Mouse (Mus musculus) megakaryocyte, adult 5-6 weeks (primary cell): ENCODE data around the gene Hs6st3. TPM values are rescaled to one million over a fixed set of nuclear protein-coding genes. Genes with fewer than 3 reads are reported as not detected.

Experiments
- ATAC-seq: 2 replicates; pipeline ENCODE4 v1.8.0; 2016; ENCODE audit warnings: mild to moderate bottlenecking, inconsistent platforms; ENCODE audit not compliant: poor library complexity, severe bottlenecking
- total RNA-seq, 2 experiments: library from RNA; stranded (forward) in 1 of 2; stranded (reverse) in 1 of 2; fragments of 153-499, 151-499 nt in 1 of 2; fragments of 221-1000, 200-1000 nt in 1 of 2; gene quantifications; 2 replicates each; pipeline versions ENCODE4 v1.2.3 to v1.2.4; 2015 to 2017

The Hs6st3 gene
- total RNA-seq, 2 experiments from 2014 or later = not detected

DNA sequence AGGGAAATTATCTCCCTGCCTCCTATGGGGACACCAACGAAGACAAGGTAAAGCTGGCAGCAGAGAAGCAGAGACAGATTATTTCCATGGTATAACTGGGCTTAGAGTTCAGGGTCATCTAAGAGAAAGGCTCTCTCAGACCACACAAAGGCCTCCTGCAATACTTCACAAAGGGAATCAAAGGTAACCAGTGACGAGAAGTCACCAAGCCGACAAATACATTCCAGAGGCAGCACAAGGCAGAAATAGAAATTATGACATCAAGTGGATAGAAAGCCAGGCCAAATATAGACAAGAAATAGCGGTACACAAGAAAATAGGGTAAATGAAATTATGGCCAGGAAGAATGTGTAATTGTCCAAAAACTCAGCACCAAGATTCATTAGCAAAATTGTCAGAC, 633.9 kb downstream of the Hs6st3 start:
- no peak for ATAC-seq

DNA sequence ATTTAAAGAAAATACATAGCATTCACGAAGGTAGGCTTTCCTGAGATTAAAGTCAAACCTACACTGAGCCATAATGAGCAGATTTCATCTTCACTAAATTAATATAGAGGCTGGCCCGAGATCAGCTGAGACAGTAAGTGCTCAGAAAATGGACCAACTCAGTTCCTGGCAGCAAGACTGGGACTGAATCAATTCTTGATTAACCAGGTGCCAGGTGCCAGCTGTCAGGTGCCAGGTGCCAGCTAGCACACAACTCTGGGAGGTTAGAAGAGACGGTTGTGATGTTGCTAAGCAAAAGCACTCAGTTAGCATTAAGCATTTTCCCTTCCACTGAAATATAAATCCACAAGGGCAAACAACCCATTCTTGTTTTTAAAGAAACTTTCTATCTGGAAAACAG, 638.1 kb downstream of the Hs6st3 start:
- no peak for ATAC-seq

DNA sequence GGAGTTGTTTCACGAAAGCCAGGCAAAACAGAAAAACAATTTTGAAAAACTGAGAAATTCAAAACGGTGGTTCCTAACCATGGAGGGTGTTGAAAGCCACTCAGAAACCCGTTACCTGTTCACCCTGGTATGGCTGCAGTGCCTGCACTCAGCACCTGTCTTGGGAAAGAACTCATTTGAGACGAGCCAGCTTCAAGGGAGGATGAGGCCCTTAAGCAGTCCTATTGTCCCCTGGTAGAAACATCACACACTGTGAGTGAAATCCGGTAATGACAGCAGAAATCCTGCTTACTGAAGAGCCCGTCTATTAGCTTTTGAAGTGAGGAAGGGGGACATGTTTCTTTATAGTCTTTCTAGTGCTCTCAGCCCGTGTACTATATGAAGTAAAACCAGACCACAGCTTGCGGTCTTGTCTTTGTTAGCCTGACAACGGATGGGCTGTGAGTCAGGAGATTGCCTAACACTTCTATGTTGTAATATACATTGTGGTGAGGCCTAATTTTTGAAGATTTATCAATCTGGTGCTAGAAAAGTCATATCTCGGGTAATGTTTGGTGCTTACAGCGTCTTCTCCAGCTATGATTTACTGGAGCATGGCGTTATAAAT, 641.9 kb downstream of the Hs6st3 start:
- ATAC-seq = peak; percentile 97

DNA sequence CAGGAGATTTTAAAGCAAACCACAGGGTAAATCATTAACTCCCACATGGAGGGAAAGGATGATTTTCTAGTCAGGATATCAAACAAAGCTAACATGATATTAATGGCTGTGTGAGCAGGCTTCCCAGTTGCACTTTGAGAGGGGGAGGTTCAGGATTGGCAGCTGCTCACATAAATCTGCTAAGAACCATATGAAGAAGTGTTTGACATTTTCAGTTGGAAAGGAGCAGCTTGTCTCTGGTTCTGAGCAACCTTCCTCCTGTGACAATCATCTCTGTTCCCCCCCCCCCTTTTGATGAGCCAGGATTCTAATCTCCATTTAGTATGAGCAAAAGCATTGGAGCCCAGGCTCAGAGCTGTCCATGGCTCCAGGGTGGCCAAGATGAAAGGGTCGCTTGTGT, 643.0 kb downstream of the Hs6st3 start:
- ATAC-seq = no peak

DNA sequence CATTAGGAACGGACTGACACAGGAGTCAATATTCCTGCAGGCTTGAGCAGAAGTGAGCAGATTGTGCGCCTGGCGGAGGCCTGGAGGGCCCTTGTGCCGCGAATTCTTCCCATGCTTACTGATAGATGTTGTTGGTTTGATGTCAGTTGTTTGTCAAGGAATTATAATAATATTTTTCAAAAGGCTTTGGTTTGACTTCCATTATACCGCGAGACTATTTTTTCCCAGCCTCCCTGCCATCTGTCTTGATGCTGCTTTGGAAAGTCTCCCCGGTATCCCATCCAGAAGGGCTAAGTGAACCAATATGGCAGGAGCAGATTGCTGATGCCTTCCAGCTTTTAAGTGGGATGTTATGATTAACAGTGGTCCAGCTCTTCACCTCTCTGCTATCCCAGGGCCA, 651.3 kb downstream of the Hs6st3 start:
- ATAC-seq = no peak

DNA sequence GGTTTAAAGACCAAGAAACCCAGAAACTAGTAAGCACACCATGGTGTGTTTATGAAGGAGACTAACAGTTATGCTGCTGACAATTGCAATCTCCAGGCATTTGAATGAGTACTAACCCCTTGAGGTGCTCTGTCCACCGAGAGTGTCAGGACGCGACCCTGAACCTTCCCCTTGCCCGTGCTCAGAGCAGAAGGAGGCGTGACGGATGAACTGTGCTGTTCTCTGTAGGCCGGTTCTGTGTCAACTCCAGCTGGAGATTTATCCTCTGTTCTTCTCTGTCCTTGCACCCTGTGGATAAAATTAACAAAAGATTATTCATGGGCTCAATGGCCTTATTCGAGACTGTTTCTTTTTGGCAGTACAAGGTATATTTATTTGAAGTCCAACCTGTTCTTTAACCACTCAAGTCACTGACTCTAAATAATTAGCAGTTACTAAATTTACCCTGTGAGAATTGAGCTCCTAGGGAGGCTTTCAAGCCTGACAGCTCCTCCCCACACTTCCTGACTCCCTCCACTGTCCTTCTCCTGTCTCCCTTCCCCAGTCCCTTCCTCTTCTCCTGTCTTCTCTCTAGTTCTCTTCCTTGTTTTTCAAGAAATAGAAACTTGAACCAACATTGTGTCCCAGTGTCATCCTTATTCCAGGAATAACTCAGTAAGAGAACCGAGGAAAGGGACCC, 659.2 kb downstream of the Hs6st3 start:
- no peak for ATAC-seq

DNA sequence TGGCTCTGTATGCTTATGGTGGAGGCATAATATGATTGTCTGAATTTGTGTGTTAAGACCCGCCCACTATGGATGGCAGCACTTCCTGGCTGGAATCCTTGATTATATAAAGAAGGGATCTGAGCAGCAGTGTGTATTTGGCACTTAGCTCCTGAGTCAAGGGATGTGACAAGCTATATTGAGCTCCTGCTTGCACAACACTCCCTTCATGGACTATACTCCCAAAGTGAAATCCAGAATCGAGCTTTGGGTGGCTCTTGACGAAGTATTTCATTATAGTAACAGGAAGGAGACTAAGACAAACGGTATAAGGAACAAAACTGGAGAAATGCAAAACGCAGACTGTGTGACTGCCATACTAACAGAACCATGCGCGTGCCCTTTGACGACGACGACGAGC, 660.4 kb downstream of the Hs6st3 start:
- ATAC-seq = no peak

DNA sequence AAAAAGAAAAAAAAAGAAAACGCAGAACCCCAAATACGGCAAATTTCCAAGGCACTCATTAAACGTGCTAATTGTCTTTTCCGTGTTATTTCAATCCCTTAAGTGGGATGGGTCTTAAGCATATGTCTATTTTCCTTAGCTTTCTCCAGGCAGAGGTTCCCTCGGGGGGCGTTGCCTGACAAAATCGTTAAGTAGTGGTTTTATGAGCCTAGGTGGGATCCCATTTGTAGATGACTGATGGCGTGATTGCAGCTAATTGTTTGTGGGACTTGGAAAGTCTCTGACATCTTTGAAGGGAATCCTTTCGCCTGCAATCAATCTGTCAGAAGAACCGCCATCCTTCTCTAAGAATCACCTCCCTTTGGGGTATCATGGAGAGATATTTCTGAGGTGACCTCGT, 662.7 kb downstream of the Hs6st3 start:
- ATAC-seq = no peak

DNA sequence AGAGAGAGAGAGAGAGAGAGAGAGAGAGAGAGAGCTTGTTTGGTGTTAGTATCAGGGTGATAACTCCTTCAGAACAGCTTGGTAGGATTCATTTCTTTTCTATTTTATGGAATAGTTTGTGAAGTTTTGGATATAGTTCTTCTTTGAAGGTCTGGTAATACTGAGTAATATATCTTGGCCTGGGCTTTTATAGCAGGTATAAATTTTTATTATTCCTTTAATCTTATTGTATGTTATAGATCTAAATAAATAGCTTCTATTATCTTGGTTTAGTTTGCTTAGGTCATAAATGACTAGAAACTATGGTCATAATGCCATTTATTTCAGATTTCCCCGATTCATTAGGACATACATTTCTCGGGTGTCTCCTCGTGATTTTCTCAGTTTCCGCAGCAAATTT, 675.8 kb downstream of the Hs6st3 start:
- no peak for ATAC-seq

DNA sequence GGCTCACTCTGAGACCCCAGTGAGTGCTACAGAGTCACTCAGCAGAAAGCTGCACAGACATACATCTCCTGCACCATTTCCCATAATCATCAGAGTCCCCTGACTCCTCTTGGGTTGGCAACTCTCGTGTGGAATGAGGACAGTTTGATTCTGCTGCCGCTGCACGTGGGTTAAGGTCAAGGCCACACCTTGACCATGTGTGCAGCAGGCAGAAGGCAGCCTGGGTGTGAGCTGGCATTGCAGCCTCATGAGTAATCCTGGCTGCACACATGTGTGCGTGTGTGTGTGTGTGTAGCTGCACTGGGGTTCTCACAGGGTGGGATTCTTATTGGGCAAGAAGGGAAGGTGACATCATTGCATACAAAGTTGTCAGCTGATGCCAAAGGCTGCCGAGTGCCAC, 677.5 kb downstream of the Hs6st3 start:
- ATAC-seq = no peak

DNA sequence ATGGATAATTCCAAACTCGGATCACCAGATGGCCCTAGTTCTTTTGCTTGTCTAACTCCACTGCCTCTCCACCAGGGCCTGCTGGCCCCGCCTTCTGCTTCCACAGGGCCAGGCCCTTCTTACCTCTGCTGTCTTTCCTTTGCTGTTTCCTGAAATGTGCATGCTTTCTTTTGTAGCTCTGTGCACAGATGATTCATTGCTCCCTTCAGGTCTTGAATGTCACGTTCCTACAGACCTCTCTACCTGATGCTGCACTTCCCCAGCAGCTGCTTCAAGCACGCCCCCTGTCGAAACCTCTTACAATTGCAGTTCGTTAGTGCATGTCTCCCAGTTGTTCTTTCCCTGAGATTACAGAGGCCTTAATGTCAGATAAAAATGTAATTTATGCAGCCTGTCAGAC, 682.4 kb downstream of the Hs6st3 start:
- 0 out of 2 replicates have a peak, but pooled peaks have one; percentile 24 for ATAC-seq

DNA sequence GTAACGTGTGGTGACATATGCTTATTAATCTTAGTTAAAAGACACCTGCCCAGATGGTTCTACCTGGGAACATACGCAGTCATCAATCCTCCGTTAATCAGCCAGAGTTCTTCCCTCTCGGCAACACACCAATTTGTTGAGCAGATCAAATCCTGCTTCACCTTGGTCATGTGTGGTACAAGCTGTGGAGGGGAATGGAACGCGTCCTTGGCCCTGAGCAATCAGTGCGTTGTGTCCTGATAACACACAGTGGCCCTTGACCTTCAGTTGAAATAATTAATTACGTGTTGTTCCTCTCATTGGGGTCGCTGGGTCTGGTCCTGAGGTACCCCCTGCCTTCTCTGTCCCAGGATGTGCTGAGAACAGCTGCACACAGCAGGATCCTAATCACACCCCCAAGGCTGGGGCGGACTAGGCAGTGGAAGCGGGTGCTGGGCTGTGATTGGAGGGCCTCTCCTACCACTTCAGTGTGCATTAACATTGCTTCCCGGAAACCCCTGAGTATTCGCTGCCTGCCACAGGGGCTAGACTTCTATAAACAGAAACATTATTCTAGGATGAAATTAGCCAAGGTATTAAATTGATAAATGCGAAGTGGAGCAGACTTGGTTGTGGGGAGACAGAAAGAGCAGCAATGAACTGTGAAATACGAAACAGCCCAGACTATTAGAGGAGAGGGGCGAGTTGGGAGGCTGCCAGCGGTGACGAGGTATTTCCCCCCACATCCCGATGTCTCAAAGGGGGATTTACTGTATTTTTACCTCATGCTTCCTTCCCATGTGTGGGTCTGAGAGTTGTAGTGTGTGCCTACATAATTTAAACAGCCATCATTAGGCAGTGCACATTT, 693.2 kb downstream of the Hs6st3 start:
- no peak for ATAC-seq

DNA sequence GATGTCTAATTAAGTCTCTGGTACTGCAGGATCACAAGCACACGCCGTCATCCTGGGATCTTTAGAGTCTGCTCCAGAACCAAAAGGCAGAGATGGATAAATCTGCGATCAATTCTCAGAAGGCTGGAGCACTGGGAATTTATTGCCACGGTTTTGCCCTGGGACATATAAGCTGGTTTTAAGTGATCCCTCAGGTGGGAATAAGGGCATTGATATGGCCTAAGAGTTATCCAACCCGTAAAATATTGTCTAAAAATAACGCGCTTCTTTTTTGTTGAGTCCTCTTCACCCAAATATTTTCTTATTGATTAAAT, 693.8 kb downstream of the Hs6st3 start:
- ATAC-seq = no peak

DNA sequence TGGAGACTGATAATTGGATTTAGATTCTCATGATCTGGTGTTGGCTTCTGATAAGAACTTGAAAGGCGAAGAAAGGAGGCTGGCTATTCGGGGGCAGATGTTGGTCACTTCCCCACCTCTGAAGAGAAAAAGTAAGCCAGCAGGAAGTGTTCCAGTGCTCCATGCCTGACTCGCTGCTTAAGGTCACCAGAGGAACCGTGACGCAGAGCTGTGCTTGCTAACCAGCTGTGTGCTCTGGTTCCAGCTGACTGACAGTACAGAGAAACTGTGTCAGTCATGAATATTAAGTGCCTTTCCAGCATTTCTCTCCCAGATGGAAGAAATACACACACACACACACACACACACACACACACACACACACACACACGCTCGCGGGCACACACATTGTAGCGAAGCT, 694.8 kb downstream of the Hs6st3 start:
- ATAC-seq = no peak

DNA sequence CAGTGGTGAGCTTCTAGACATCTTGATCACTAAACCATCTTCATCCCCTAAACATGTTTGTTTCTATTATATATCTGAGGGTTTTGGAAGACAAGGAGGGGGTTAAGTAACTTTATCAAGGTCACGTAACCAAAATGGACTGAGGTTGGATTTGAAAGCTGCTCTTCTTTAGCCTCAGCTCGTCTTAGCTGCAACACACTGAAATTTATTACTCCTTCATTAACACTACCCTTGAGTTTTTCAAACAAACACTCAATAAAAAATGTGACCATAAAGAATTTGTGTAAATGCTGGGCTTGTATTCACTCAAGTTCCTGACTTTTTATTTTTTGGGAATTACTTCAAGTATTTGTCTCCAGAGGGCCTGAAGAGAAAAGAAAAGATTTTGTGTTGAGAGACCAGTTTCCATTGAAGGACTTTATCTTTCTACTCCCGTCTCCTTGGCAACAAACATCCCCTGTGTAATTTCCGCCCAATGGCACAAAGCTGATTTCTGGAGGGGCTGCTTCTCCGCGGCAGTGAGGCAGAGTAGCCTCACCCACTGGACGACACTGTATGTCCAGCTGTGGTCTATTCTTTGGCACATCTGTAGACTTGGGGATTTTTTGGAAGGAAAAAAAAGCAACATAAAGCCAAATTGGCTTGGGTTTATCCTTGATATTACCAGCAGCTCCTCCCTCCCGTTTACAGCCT, 696.0 kb downstream of the Hs6st3 start:
- ATAC-seq = no peak

DNA sequence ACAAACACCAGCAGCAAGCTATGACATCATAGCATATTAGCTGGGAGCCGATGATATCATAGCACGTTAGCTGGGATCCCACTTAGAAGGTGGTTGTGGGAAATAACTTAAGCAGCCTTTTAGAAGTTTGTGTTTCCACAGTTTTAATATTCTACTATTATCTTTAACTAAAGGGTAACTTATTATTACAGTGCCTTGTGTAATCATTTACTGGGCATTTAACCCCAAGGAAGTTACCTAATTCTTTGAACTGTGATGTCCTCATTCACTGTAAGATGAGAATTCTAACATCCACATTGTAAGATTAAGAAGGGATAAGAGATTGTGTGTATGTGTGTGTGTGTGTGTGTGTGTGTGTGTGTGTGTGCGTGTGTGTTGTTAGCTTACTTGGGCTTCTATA, 697.9 kb downstream of the Hs6st3 start:
- ATAC-seq = no peak

DNA sequence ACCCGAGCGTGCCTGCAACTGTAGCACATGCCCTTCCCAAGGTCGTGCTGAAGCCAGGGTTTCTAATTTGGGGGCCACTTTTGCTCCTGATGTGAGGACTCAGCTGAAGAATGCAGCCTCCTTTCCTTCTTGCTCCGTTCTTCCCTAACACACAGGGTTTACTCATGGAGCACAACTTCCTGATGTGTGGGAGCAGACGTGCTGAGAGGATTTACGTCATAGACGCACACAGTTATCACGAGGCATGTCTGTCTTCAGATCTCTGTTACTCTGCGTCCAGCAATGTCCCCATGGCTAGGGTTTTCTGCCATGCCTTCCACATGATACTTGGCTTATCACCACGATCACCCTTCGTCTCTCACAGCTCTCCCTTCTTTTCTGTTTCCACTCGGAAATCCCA, 709.4 kb downstream of the Hs6st3 start:
- 0 out of 2 replicates have a peak, but pooled peaks have one; percentile 7 for ATAC-seq

DNA sequence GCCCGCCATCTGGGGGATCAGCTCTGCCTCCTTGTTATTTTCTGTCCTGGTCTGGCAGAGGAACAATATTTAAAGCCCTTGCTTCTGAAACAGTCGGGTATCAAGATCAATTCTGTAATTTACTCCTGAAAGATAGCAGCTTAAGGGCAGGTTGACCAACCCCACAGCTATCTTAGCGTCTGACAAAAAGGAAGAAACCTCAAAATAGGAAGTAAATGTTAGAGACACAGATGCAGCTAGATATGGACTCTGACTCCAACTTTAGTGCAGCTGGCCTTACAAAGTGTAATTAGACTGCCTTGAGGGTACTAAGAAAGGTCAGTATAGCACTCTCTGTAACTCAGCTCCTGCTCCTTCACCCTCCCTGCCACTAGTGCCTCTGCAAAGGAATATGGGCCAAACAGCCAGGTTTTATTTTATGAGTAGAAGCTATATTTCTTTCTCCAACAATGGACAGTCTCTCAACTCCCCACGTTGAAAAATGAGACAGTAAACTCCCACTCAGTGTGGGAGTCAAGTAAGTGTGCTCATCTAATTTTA, 710.7 kb downstream of the Hs6st3 start:
- ATAC-seq = peak; percentile 66

DNA sequence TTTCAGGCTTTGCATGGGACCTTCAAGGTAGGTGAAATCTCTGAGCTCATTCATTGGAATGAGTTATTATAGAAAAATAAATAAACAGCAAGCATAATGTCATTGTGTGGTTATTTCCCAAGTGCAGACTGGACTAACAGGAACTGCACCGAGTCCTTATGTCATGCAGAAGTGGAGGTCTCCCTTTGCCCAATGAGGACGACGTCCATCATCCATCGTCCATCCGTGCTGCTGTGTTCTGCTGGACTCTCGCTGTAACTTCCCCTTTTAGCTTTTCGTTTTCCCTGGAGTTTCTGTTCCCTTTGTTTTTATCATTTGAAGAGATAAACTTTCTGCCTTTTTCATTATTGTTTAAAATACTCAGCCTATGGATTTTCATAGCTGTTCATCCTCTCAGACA, 711.2 kb downstream of the Hs6st3 start:
- peak; percentile 79 for ATAC-seq

DNA sequence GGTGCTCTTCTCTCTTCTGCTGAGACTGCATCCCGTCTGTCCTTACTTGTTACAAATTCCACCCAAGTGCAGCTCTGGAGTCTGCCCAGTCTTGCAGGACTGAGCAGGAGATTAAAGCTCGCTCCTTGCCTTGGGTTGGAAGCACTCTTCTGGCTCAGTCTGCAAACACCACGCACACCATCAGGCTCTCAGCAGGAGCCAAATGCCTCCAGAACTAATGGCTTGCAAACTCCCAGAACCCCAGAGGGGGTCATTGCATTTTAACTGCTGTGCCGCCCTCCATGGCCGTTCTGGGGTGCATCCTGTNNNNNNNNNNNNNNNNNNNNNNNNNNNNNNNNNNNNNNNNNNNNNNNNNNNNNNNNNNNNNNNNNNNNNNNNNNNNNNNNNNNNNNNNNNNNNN, 714.0 kb downstream of the Hs6st3 start:
- ATAC-seq = no peak
